Mouse (Mus musculus) spleen, adult 2 months (tissue): ENCODE measurements at regions not wholly inside any gene's neighbourhood (a gene's known extent, or its start where the extent isn't known, plus 50 kb on each side); places are given as distances from the start of the nearest gene placed in this dataset.

ENCODE experiments used
- CTCF ChIP-seq: fragments of 200-500 bp; IDR thresholded peaks from 2 replicates; pipeline ENCODE4 v1.5.1; 2011; ENCODE audit warnings: mild to moderate bottlenecking, inconsistent platforms; ENCODE audit not compliant: insufficient read depth, insufficient read length, insufficient replicate concordance; ENCODE audit errors: extremely low read depth
- POLR2A ChIP-seq: fragments of 200-500 bp; IDR thresholded peaks from 2 replicates; pipeline ENCODE4 v1.6.1; 2011; ENCODE audit warnings: low read depth, low read length, inconsistent platforms

DNA sequence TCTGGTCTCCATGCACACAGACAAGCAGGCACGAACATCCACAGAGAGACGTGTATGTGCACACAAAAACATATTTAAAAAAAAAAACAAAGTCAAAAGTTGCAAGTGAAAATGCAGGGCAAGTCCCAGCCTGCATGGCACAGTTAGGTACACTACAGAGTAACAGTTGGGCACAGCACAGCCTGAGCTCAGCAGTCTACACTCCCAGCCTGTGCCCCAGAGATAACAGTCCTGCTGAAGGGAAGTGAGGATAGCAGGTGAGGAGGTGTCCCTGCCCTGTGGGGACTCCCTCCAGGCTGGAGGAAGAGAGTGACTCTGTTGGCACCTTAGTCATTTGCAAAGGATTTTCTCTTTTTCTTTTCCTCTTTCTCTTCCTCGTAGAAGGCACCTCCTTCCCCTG, 80.9 kb downstream of the Tfap2c start:
- TF ChIP-seq POLR2A (no peak), CTCF (no peak)
